Mouse (Mus musculus) left cerebral cortex, postnatal 4 days (tissue): ENCODE measurements around the gene Paxip1. TPM values are rescaled to one million over a fixed set of nuclear protein-coding genes. Genes with fewer than 3 reads are reported as not detected.

Source experiments
- DNase-seq: peaks from one replicate; pipeline ENCODE4 v3.0.0-alpha.2; 2022
- intact Hi-C: fragments of 180-260 bp; cut with DNase I; formaldehyde crosslinking; loops from one replicate; pipeline ENCODE4 v1.15.1; 2025
- total RNA-seq, 2 experiments: library from RNA; stranded (reverse); gene quantifications; 2 replicates each; pipeline ENCODE4 v1.2.3; 2021

The Paxip1 gene
- total RNA-seq, 2 experiments from 2014 or later = 39.6 to 50.3 TPM

DNA sequence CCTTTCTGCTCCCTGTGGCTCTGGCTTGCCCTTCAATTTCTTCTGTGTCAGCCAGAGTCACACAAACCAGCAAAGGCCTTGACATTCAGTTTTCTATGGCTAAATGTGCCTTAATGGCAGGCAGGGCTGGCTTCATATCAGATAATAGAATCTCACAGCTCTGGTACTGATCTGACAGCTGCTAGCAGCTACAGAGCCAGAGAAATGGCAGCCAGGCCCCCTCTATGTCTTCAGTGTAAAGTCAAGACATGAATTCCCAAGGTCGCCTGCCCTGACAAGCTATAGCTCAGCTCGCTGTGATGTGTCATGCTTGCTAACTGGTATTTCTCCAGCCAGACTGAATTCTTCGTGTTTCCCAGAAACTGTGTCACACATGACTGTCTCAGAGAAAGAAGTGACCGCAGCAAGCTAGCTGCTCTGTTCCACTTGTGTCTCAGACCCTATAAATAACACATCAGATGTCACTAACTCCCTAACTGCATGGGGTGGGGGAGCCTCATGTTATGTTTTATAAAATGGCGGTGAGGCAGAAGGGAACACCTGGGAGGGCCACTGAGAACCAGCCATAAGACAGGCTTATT, 59.1 kb downstream of the Paxip1 start:
- no peak for DNase-seq

DNA sequence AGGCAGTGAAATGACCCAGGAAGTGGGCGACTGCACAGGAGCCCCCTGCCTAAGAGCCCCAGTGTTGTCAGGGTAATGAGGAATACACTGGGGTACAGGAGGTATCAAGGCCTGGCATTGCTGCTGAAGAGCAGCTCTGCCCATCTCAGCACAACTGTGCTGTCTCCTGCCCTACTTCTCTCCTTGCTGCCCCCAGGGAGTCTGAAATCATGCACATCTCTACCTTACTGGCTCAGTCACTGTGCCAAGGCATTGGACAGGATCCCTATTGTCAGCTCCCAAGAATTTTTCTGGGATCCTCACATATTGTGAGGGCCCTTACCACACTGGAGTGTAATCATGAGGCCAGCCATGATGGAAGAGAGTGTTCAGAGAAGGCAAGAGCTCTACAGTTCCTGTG, 60.1 kb downstream of the Paxip1 start:
- DNase-seq = no peak
- intact Hi-C loops = no loop called here

More for the DNA sequence above, 59.1 kb downstream of the Paxip1 start:
- intact Hi-C loops = no loop called here

DNA sequence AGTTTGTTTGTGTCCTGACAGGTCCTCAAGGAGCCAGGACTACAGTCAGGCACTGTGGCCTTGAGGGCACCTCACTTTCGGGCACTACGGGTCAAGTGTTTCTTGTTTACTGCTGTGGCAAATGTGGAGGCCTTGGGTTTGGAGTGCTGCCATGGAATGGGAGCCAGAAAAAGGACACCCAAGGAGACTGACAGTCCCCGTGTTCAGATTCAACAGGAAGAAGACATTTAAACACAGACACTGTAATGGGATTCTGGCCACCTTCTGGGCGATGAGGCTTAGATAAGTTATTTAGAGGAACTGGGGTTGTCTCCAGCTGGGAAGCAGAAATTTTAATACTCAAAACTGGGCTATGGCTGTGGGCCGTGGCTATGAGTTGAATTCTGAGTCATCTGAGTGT, 60.8 kb downstream of the Paxip1 start:
- intact Hi-C loops = no loop called here
- peak; percentile 27 for DNase-seq

DNA sequence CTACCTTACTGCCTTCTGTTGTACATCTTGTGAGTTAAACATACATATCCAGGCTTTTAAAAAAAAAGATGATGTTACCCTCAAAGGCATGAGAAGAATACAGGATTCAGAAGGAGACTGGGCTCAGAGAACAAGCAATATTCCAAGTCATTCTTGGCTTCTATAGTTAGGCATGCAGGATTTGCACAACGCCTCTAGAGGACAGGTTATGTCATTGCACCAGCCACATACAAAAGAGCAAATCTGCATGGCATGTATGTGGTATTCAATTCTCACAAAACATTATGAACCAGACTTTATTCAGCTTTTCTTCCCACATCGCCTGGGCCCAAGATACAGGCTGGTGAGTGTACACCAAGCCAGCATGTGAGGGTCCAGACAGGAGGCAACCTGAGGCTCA, 67.0 kb downstream of the Paxip1 start:
- DNase-seq = no peak
- intact Hi-C loops = no loop called here

DNA sequence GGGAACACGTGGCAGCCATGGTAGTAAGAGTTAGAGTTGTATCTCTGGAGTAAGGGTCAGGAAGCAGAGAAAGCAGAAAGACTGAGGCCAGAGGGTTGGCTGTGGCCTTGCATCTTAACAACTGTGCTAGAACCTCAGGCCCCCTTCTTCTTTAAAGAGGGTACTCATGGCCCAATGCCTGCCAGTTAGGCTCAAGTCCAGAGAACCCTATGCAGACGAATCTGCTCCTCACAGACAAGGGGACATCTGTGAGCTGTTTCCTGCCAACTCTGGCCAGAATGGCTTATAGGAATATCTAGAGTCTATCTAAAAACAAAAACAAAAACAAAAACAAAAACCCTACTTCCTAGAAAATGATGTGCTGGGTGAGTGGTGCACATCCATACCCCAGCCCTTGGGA, 72.2 kb downstream of the Paxip1 start:
- no peak for DNase-seq
- intact Hi-C loops = no loop called here

DNA sequence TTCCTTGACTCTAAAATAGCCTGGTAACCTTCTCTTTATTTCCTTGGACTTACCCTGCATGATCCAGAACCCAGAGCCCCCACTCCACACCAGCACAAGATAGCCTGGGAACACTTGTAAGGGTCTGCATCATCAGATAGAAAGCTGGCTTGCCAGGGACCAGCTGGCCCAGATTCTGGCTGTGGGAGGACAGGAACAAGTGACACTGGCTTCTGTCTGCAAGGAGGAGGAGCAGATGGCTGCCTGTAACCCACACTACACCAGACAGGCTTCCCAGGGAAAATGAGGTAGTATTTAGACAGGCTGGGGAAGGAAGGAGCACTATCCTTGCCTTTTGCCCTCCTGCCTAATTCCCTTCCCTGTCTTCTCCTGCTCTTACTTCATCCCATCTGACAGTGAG, 74.2 kb downstream of the Paxip1 start:
- intact Hi-C loops = no loop called here
- no peak for DNase-seq

DNA sequence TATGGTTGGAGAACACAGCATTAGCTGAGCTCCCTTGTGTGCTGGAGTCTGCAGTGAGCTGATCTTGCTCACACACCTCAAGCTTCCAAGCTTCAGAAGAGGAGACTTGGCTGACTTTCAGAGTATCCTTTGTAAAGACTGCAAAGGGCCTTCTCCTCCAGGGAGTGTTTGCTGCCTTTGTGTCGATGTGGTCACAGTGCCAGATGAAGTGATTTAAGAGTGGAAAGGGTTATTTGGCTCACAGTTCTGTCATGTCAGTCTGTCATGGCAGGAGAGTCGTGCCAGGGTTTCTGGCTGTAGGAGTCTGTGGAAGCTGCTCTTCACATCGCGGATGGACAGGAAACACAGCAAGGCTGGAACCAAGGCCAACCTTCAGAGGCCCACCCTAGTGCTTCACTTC, 75.5 kb downstream of the Paxip1 start:
- no peak for DNase-seq
- intact Hi-C loops = no loop called here

DNA sequence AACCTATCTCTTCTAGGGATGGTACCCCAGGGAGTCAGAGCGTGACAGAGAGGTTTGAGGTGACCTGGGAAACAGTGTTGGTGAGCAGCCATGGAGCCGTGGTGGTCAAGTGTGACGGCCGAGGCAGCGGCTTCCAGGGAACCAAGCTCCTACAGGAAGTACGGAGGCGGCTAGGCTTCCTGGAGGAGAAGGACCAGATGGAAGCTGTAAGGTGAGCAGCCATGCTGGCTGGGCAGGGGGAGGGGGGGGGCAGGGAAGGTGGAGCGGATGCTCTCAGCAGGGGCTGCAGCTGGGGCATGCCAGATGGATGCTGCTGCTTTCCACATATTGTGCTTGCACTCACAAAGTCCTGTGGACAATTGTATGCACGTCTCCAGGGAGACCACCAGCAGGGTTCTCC, 77.1 kb downstream of the Paxip1 start:
- DNase-seq = no peak
- intact Hi-C loops = no loop called here

DNA sequence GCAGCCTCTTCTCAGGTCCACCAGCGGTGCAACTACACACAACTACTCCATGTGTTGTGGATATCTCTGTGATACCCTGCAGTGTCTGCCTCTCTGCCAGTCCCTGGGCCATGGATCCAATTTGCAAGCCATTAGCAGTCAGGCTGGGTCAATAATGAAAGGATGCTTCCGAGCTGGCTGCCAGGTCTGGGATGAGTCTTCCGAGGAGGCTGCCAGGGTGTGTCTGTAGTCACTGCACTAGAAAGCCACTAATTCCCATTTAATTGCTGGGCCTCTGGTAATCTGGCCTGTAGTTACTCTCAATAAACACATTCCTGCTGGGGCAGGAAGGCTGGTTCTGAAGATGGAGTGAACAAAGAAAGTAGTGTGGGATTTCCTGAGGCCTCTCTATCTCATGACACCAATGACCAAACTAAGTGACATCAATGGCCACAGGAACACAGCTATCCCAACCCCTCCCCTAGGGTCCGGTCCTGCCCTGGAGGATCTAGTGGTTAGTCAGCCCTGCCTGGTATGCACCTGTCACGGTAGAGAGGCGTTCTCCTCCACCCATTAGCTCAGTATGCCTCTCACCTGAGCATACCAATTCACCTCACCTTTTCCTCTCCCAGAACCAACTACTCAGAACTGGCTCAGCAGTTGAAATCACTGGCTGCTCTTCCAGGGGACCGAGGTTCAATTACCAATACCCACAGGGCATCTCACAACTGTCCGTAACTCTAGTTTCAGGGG, 79.9 kb downstream of the Paxip1 start:
- intact Hi-C loops = no loop called here
- no peak for DNase-seq

DNA sequence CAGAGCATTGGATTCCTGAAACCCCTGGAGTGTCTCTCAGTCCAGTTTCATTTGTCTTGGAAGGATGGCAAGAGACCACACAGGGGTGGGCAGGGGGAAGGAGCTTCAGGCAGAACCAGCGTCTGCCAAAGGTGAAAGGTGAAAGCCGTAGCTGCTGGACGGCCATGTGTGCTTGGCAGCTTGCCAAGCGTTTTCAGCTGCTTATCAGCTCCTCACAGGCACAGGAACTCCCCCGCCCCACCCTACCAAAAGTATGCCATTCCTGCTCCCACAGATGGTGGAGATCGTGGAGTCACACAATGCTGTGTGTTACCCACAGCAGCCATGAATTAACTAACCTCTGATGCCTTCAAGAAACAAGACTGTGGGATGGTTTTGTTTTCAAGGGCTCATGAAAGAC, 83.3 kb downstream of the Paxip1 start:
- peak; percentile 25 for DNase-seq
- intact Hi-C loops = no loop called here

DNA sequence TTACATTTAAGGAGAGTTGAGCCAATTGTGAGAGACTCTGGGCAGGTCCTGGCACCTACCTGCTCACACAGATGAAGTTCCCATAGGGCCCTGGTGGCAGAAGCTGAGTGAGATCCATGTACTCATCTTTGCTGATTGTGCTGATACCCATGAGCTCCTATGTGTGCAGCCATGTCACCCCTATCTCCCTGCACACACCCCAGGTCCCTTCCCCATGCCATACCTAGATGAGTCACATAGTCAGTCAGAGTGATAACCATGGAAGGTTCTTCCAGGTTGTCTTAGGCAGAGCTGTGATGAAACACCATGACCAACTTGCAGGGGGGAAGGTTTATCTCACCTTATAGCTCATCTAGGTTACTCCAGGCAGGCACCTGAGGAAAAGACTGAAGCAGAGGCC, 84.2 kb downstream of the Paxip1 start:
- no peak for DNase-seq
- intact Hi-C loops = no loop called here

DNA sequence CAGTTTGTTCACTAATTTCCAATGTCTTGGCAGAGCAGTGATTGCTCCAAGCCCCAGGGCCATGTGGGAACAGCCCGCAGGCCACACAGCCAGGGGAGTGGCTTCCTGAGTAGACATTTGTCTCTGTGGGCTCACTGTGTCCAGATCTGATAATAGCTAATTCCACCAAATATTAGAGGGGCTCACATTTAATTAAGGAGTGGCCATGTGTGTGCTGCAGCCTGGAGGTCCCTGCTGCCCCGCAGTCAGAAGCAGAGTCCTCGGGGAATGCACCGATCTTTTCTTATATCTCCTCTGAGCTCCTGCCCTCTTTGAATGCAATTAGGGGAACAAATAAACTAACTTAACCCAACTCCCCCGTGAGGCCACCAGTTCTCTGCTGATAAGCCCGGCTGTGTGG, 84.9 kb downstream of the Paxip1 start:
- intact Hi-C loops = no loop called here
- no peak for DNase-seq

DNA sequence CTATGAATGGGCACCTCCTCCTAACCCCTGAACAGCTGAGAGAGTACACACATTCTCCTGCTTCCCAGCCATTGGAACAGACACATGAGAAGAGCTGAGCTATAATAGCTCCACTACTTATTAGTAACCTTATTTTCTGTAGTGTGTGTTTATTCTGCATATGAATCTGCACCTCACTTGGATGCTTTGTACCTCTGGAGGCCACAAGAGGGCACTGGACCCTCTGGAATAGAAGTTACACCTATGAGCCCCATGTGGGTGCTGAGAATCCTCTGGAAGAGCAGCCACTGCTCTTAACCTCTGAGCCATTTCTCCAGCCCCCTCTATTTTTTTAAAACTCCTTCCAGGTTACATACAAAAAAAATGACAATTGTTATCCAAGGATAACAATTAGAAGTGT, 86.5 kb downstream of the Paxip1 start:
- intact Hi-C loops = no loop called here
- DNase-seq = no peak

DNA sequence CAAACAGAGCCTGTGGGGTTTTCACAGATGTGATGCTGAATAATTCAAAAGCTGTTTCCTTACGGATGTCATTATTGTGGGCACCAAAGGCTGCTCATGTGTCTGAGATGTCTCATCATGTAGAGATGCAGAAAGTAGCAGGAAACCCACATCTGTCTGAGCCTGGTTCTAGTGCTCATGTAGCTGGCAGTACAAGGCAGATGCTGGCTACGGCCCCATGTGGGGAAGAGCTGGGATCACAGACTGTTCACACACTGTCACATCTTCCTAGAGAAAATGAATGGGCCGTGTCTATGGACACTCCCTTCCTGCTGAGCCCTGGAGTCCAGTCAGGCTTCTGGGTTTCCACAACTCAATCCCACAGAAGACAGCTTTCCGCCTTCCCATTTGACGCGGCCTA, 89.0 kb downstream of the Paxip1 start:
- no peak for DNase-seq
- intact Hi-C loops = no loop called here

Other genes starting within 250 kb of the Paxip1 start
- gene Htr5a, start 50.5 kb upstream of the Paxip1 start, total RNA-seq = 10 to 100 TPM in 1 of 2 experiments, 1 to 10 TPM in 1; 8.9 to 10.9 TPM